Mouse (Mus musculus) liver, embryonic 14.5 days (tissue): ENCODE results near the gene Clec2i.

Experiments
- CTCF ChIP-seq: IDR thresholded peaks from 2 replicates; pipeline ENCODE4 v1.5.1; 2016; ENCODE audit warnings: antibody characterized with exemption, low read depth, control low read depth
- EP300 ChIP-seq: IDR thresholded peaks from 2 replicates; pipeline ENCODE4 v1.6.1; 2016; ENCODE audit warnings: antibody characterized with exemption, low read depth

GRCm38 (mm10) chr6:128855477-128855876, 31.9 kb upstream of the Clec2i start:
- TF ChIP-seq CTCF: no peak
- no peak for TF ChIP-seq EP300
